Mouse (Mus musculus) right cerebral cortex, postnatal 36 days (tissue): Measurements from ENCODE around the gene Kcnh3.

Experiments
- DNase-seq, 2 experiments: peaks; one replicate each; pipeline ENCODE4 v3.0.0; 2022; ENCODE audit warnings: low spot score in 2 of 2, mixed read lengths in 1 of 2

Gene Kcnh3

GRCm38 (mm10) chr15:99284527-99285188, 60.0 kb downstream of the Kcnh3 start:
- no peak for DNase-seq

GRCm38 (mm10) chr15:99285189-99285535, 60.5 kb downstream of the Kcnh3 start:
- DNase-seq, result no peak

DNA sequence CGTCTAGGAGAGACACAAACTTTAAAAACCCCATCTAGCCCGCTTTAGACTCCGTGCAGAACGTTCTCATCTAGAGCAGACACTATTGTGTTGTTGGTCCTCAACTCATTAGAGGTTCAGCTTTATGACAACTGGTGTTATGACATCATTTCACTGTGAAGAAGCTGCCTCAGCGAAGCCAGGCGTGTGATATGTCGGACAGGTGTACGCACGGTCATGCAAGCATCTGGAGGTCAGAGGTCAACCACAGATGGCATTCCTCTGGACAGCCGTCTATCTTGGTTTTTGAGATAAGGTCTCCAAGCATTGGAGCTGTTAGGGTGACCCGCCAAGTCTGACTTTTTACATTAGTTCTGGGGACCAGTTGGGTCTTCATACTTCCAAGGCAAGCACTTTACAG, 65.9 kb downstream of the Kcnh3 start:
- DNase-seq, result no peak
